Mouse (Mus musculus) midbrain, embryonic 11.5 days (tissue): ENCODE data around the gene Tbx10. TPM values are rescaled to one million over a fixed set of nuclear protein-coding genes. Genes with fewer than 3 reads are reported as not detected.
A peak's percentile ranks its signal among the peaks of the same experiment; 100 is the strongest.
"Not testable (repeated sequence)": the region's sequence is repeated elsewhere in the genome, so short reads cannot be mapped to it uniquely, and the experiment has no call there.

ENCODE experiments used
- ATAC-seq: fragments of 200-750 bp; cut with Nextera tagmentation; 2 replicates; pipeline ENCODE4 v1.8.0; 2017; ENCODE audit warnings: moderate TSS enrichment, moderate library complexity; ENCODE audit not compliant: low FRiP score
- DNase-seq: peaks from one replicate; pipeline ENCODE4 v3.0.0; 2015; ENCODE audit warnings: low spot score; ENCODE audit errors: missing footprints
- H3K27ac ChIP-seq: fragments of 300-500 bp; sonication (generic); 2 replicates; pipeline ENCODE4 v1.5.1; 2014; ENCODE audit warnings: low read depth, low read length
- H3K27me3 ChIP-seq: fragments of 300-500 bp; sonication (generic); 2 replicates; pipeline ENCODE4 v1.6.1; 2014; ENCODE audit warnings: mild to moderate bottlenecking, low read length, moderate library complexity, mixed read lengths; ENCODE audit not compliant: control insufficient read depth, insufficient read depth
- H3K36me3 ChIP-seq: fragments of 300-500 bp; sonication (generic); 2 replicates; pipeline ENCODE4 v1.6.1; 2014; ENCODE audit warnings: mild to moderate bottlenecking, low read length, moderate library complexity, mixed read lengths; ENCODE audit not compliant: control insufficient read depth, insufficient read depth
- H3K4me1 ChIP-seq: fragments of 300-500 bp; sonication (generic); 2 replicates; pipeline ENCODE4 v1.6.1; 2014; ENCODE audit warnings: low read length; ENCODE audit not compliant: control insufficient read depth, insufficient read depth
- H3K4me2 ChIP-seq: fragments of 300-500 bp; sonication (generic); 2 replicates; pipeline ENCODE4 v1.6.1; 2014; ENCODE audit warnings: mild to moderate bottlenecking, moderate library complexity
- H3K4me3 ChIP-seq: fragments of 300-500 bp; sonication (generic); 2 replicates; pipeline ENCODE4 v1.5.1; 2014; ENCODE audit warnings: low read depth, low read length
- H3K9ac ChIP-seq: fragments of 300-500 bp; sonication (generic); 2 replicates; pipeline ENCODE4 v1.6.1; 2014; ENCODE audit warnings: low read length
- H3K9me3 ChIP-seq: fragments of 300-500 bp; sonication (generic); 2 replicates; pipeline ENCODE4 v1.6.1; 2016; ENCODE audit warnings: low read length; ENCODE audit not compliant: control insufficient read depth
- WGBS: fragments of 180-500 bp; shearing (Covaris S2); extraction: QIAGEN DNeasy Blood & Tissue Kit; methylation state at CpG from one replicate; pipeline ENCODE4 v1.1.7; 2014; 5-methylcytosine and 5-hydroxymethylcytosine counted together
- polyA plus RNA-seq: library from polyadenylated mRNA; unstranded; fragments of >200 nt; fragmentation: Nextera tagmentation; extraction: Ambion mirVana; gene quantifications from 2 replicates; pipeline ENCODE4 v1.2.1, GENCODE M21; 2014

Tbx10 gene
- polyA plus RNA-seq, 1 experiment from 2014 or later: not detected

GRCm38 (mm10) chr19:3966330-3967075 is 26.0 kb upstream of the Tbx10 start:
- Histone ChIP-seq H3K9me3 (no peaks in the 10 kb centered on the region), H3K27ac (no peak overlapping the region), H3K4me2 (no peak overlapping the region), H3K4me3 (no peak overlapping the region), H3K4me1 (no peaks in the 10 kb centered on the region), H3K36me3 (no peaks in the 10 kb centered on the region), H3K9ac (no peak overlapping the region), H3K27me3 (no peaks in the 10 kb centered on the region)
- 70% methylated on average over 11 of the region's 11 CpGs for WGBS
- DNase-seq (peak; percentile 70), ATAC-seq (no peak)

- no peak overlapping the region for H3K27ac ChIP-seq
- WGBS: 67% methylated on average over 3 of the region's 3 CpGs
- ATAC-seq: no peak
- H3K9me3 ChIP-seq: no peaks in the 10 kb centered on the region
- H3K4me2 ChIP-seq: no peak overlapping the region
- H3K9ac ChIP-seq: no peak overlapping the region
- DNase-seq: peak; percentile 17
- no peaks in the 10 kb centered on the region for H3K27me3 ChIP-seq
- H3K4me3 ChIP-seq: no peak overlapping the region
- no peaks in the 10 kb centered on the region for H3K36me3 ChIP-seq
- H3K4me1 ChIP-seq: no peaks in the 10 kb centered on the region
Observed at GRCm38 (mm10) chr19:3967258-3967657, 25.3 kb upstream of the Tbx10 start.

GRCm38 (mm10) chr19:3972229-3972628 is 20.3 kb upstream of the Tbx10 start, which contains the start of gene Aldh3b2:
TSS of gene Aldh3b2 (plus strand) at chr19:3972328.
- H3K36me3 ChIP-seq: no peaks in the 10 kb centered on the region
- no peaks in the 10 kb centered on the region for H3K27me3 ChIP-seq
- DNase-seq: no peak
- H3K4me1 ChIP-seq: no peaks in the 10 kb centered on the region
- no peak within 1 kb of the TSS for H3K4me2 ChIP-seq
- no peak for ATAC-seq
- WGBS: 59% methylated on average over 9 of the region's 9 CpGs
- H3K4me3 ChIP-seq: no peak within 1 kb of the TSS
- no peak within 1 kb of the TSS for H3K9ac ChIP-seq
- no peak within 1 kb of the TSS for H3K27ac ChIP-seq
- H3K9me3 ChIP-seq: no peaks in the 10 kb centered on the region

- not testable (repeated sequence) for H3K27ac ChIP-seq, H3K9ac ChIP-seq, H3K4me2 ChIP-seq, H3K9me3 ChIP-seq, H3K4me3 ChIP-seq, ATAC-seq, H3K4me1 ChIP-seq, H3K27me3 ChIP-seq, H3K36me3 ChIP-seq
- 87% methylated on average over 6 of the region's 6 CpGs for WGBS
- peak; percentile 66 for DNase-seq
Observed at GRCm38 (mm10) chr19:3974608-3975007, 17.9 kb upstream of the Tbx10 start.

- ATAC-seq (no peak), DNase-seq (no peak)
- Histone ChIP-seq H3K4me1 (no peaks in the 10 kb centered on the region), H3K4me3 (no peak overlapping the region), H3K27ac (no peak overlapping the region), H3K9me3 (no peaks in the 10 kb centered on the region), H3K36me3 (no peaks in the 10 kb centered on the region), H3K27me3 (no peaks in the 10 kb centered on the region), H3K9ac (no peak overlapping the region), H3K4me2 (no peak overlapping the region)
- WGBS: 77% methylated on average over 2 of the region's 2 CpGs
Observed at GRCm38 (mm10) chr19:3975866-3976265, 16.7 kb upstream of the Tbx10 start.

GRCm38 (mm10) chr19:3980309-3980708 is 12.2 kb upstream of the Tbx10 start:
- 14% methylated on average over 4 of the region's 4 CpGs for WGBS
- no peak overlapping the region for H3K9ac ChIP-seq
- H3K4me1 ChIP-seq: peaks cover 13% of the 10 kb centered on the region
- DNase-seq (peak; percentile 97), ATAC-seq (peak; percentile 62)
- no peak overlapping the region for H3K27ac ChIP-seq
- H3K4me2 ChIP-seq: no peak overlapping the region
- H3K9me3 ChIP-seq: no peaks in the 10 kb centered on the region
- H3K27me3 ChIP-seq: no peaks in the 10 kb centered on the region
- no peak overlapping the region for H3K4me3 ChIP-seq
- H3K36me3 ChIP-seq: no peaks in the 10 kb centered on the region

GRCm38 (mm10) chr19:3980917-3981316 is 11.6 kb upstream of the Tbx10 start:
- Histone ChIP-seq H3K27me3 (no peaks in the 10 kb centered on the region), H3K9ac (no peak overlapping the region), H3K4me3 (no peak overlapping the region), H3K9me3 (no peaks in the 10 kb centered on the region), H3K4me2 (no peak overlapping the region), H3K27ac (no peak overlapping the region), H3K4me1 (peaks cover 15% of the 10 kb centered on the region), H3K36me3 (no peaks in the 10 kb centered on the region)
- ATAC-seq (no peak), DNase-seq (no peak)
- WGBS: 74% methylated on average over 9 of the region's 9 CpGs

- H3K4me1 ChIP-seq: peaks cover 15% of the 10 kb centered on the region
- 33% methylated on average over 9 of the region's 9 CpGs for WGBS
- peak; percentile 88 for DNase-seq
Observed at GRCm38 (mm10) chr19:3983527-3984200, 8.9 kb upstream of the Tbx10 start.

GRCm38 (mm10) chr19:3985261-3985681 is 7.3 kb upstream of the Tbx10 start:
- Histone ChIP-seq H3K4me2 (no peak overlapping the region), H3K27ac (no peak overlapping the region; the same call in 1 of the 2 replicates), H3K9me3 (peaks cover 3% of the 10 kb centered on the region; the same call in 1 of the 2 replicates), H3K4me1 (peaks cover 15% of the 10 kb centered on the region), H3K4me3 (no peak overlapping the region), H3K27me3 (no peaks in the 10 kb centered on the region), H3K36me3 (no peaks in the 10 kb centered on the region), H3K9ac (0 out of 2 replicates have a peak overlapping the region, but pooled peaks have one; percentile 9)
- WGBS: 12% methylated on average over 8 of the region's 8 CpGs
- DNase-seq (peak; percentile 88), ATAC-seq (0 out of 2 replicates have a peak, but pooled peaks have one; percentile 34)

More at GRCm38 (mm10) chr19:3983527-3984200, 8.9 kb upstream of the Tbx10 start:
- ATAC-seq: no peak
- no peaks in the 10 kb centered on the region for H3K27me3 ChIP-seq
- no peak overlapping the region for H3K4me3 ChIP-seq
- H3K9me3 ChIP-seq: peaks cover under 1% of the 10 kb centered on the region; the same call in 1 of the 2 replicates
- no peak overlapping the region for H3K4me2 ChIP-seq
- H3K27ac ChIP-seq: no peak overlapping the region
- no peaks in the 10 kb centered on the region for H3K36me3 ChIP-seq
- H3K9ac ChIP-seq: no peak overlapping the region
